Mouse (Mus musculus): ENCODE measurements around the gene Nprl3. TPM values are rescaled to one million over a fixed set of nuclear protein-coding genes. Genes with fewer than 3 reads are reported as not detected.
"Not testable (repeated sequence)": the region's sequence is repeated elsewhere in the genome, so short reads cannot be mapped to it uniquely, and the experiment has no call there.

Nprl3 gene
- polyA plus RNA-seq, 1 experiment: 118 TPM

GRCm38 (mm10) chr11:32215372-32216162, 51.9 kb downstream of the Nprl3 start:
- Histone ChIP-seq H3K27me3 (ENCODE audit: control insufficient read depth, insufficient read depth, low read length) (peaks cover under 1% of the 10 kb centered on the region), H3K4me3 (ENCODE audit: control insufficient read depth, insufficient read depth, low read length) (no peak overlapping the region), H3K36me3 (ENCODE audit: control insufficient read depth, insufficient read depth, low read length) (no peaks in the 10 kb centered on the region), H3K4me1 (replicated peaks; ENCODE audit: control insufficient read depth, insufficient read depth, low read length) (no peaks in the 10 kb centered on the region), H3K27ac (ENCODE audit: control insufficient read depth, insufficient read depth, low read length) (no peak overlapping the region)
- TF ChIP-seq POLR2A (IDR thresholded peaks at IDR 0.05; ENCODE audit: control insufficient read depth, extremely low read depth, insufficient read depth, low read length, poor library complexity) (no peak), CTCF (IDR thresholded peaks at IDR 0.05; ENCODE audit: borderline replicate concordance, control insufficient read depth, extremely low read depth, insufficient read depth, low read length, poor library complexity) (no peak)
- 97% methylated on average over 18 of the region's 18 CpGs for WGBS
- no peak for DNase-seq

- H3K27me3 ChIP-seq (ENCODE audit: control insufficient read depth, insufficient read depth, low read length): no peaks in the 10 kb centered on the region
- peaks cover 6% of the 10 kb centered on the region; the same call in 1 of the 2 replicates for H3K36me3 ChIP-seq (ENCODE audit: control insufficient read depth, insufficient read depth, low read length)
- H3K4me3 ChIP-seq (ENCODE audit: control insufficient read depth, insufficient read depth, low read length): no peak overlapping the region
- TF ChIP-seq POLR2A (IDR thresholded peaks at IDR 0.05; ENCODE audit: control insufficient read depth, extremely low read depth, insufficient read depth, low read length, poor library complexity) (no peak), CTCF (IDR thresholded peaks at IDR 0.05; ENCODE audit: borderline replicate concordance, control insufficient read depth, extremely low read depth, insufficient read depth, low read length, poor library complexity) (no peak)
- H3K27ac ChIP-seq (ENCODE audit: control insufficient read depth, insufficient read depth, low read length): no peak overlapping the region
- H3K4me1 ChIP-seq (replicated peaks; ENCODE audit: control insufficient read depth, insufficient read depth, low read length): peaks cover 3% of the 10 kb centered on the region; the same call in 1 of the 2 replicates
- 94% methylated on average over 9 of the region's 9 CpGs for WGBS
- no peak for DNase-seq
Measured at GRCm38 (mm10) chr11:32210623-32211022, 56.9 kb downstream of the Nprl3 start.

GRCm38 (mm10) chr11:32205058-32205873, 62.2 kb downstream of the Nprl3 start, which contains the start of gene Snrnp25:
TSS of gene Snrnp25 (plus strand) at chr11:32205415.
- under 1% methylated on average over 52 of the region's 52 CpGs for WGBS
- Histone ChIP-seq H3K27me3 (ENCODE audit: control insufficient read depth, insufficient read depth, low read length) (no peaks in the 10 kb centered on the region), H3K36me3 (ENCODE audit: control insufficient read depth, insufficient read depth, low read length) (peaks cover 6% of the 10 kb centered on the region; the same call in 1 of the 2 replicates), H3K4me3 (ENCODE audit: control insufficient read depth, insufficient read depth, low read length) (peak within 1 kb of the TSS; percentile 87), H3K4me1 (replicated peaks; ENCODE audit: control insufficient read depth, insufficient read depth, low read length) (peaks cover 13% of the 10 kb centered on the region), H3K27ac (ENCODE audit: control insufficient read depth, insufficient read depth, low read length) (no peak within 1 kb of the TSS)
- TF ChIP-seq POLR2A (IDR thresholded peaks at IDR 0.05; ENCODE audit: control insufficient read depth, extremely low read depth, insufficient read depth, low read length, poor library complexity) (peak; percentile 84), CTCF (IDR thresholded peaks at IDR 0.05; ENCODE audit: borderline replicate concordance, control insufficient read depth, extremely low read depth, insufficient read depth, low read length, poor library complexity) (peak; percentile 59; the same call in 1 of the 2 replicates)
- peak; percentile 95 for DNase-seq

- Histone ChIP-seq H3K4me3 (ENCODE audit: control insufficient read depth, insufficient read depth, low read length) (no peak overlapping the region), H3K27me3 (ENCODE audit: control insufficient read depth, insufficient read depth, low read length) (no peaks in the 10 kb centered on the region), H3K27ac (ENCODE audit: control insufficient read depth, insufficient read depth, low read length) (no peak overlapping the region), H3K4me1 (replicated peaks; ENCODE audit: control insufficient read depth, insufficient read depth, low read length) (peaks cover 36% of the 10 kb centered on the region), H3K36me3 (ENCODE audit: control insufficient read depth, insufficient read depth, low read length) (no peaks in the 10 kb centered on the region)
- TF ChIP-seq POLR2A (IDR thresholded peaks at IDR 0.05; ENCODE audit: control insufficient read depth, extremely low read depth, insufficient read depth, low read length, poor library complexity) (no peak), CTCF (IDR thresholded peaks at IDR 0.05; ENCODE audit: borderline replicate concordance, control insufficient read depth, extremely low read depth, insufficient read depth, low read length, poor library complexity) (no peak)
- WGBS: 32% methylated on average over 11 of the region's 11 CpGs
- DNase-seq: no peak
Measured at GRCm38 (mm10) chr11:32201922-32202685, 65.4 kb downstream of the Nprl3 start.

- H3K36me3 ChIP-seq (ENCODE audit: control insufficient read depth, insufficient read depth, low read length); H3K27ac ChIP-seq (ENCODE audit: control insufficient read depth, insufficient read depth, low read length); H3K4me3 ChIP-seq (ENCODE audit: control insufficient read depth, insufficient read depth, low read length); H3K27me3 ChIP-seq (ENCODE audit: control insufficient read depth, insufficient read depth, low read length): not testable (repeated sequence)
- peak; percentile 38 for DNase-seq
- WGBS: 79% methylated on average over 1 of the region's 1 CpGs
- H3K4me1 ChIP-seq (replicated peaks; ENCODE audit: control insufficient read depth, insufficient read depth, low read length): peaks cover 44% of the 10 kb centered on the region
Measured at GRCm38 (mm10) chr11:32200992-32201391, 66.5 kb downstream of the Nprl3 start.

- Histone ChIP-seq H3K4me3 (ENCODE audit: control insufficient read depth, insufficient read depth, low read length) (0 out of 2 replicates have a peak within 1 kb of the TSS, but pooled peaks have one; percentile 10), H3K27me3 (ENCODE audit: control insufficient read depth, insufficient read depth, low read length) (no peaks in the 10 kb centered on the region), H3K27ac (ENCODE audit: control insufficient read depth, insufficient read depth, low read length) (peak within 1 kb of the TSS; percentile 52; the same call in 1 of the 2 replicates), H3K4me1 (replicated peaks; ENCODE audit: control insufficient read depth, insufficient read depth, low read length) (peaks cover 50% of the 10 kb centered on the region), H3K36me3 (ENCODE audit: control insufficient read depth, insufficient read depth, low read length) (no peaks in the 10 kb centered on the region)
- WGBS: 10% methylated on average over 10 of the region's 10 CpGs
- peak; percentile 74 for DNase-seq
- no peak for TF ChIP-seq POLR2A (IDR thresholded peaks at IDR 0.05; ENCODE audit: control insufficient read depth, extremely low read depth, insufficient read depth, low read length, poor library complexity)
- TF ChIP-seq CTCF (IDR thresholded peaks at IDR 0.05; ENCODE audit: borderline replicate concordance, control insufficient read depth, extremely low read depth, insufficient read depth, low read length, poor library complexity): no peak
Measured at GRCm38 (mm10) chr11:32200075-32200601, 67.4 kb downstream of the Nprl3 start, which contains the start of gene Il9r. TSS of gene Il9r (minus strand) at chr11:32200279.

Data from thymus, adult 2 months (tissue).